Mouse (Mus musculus): Measurements from ENCODE around the gene Anks3. TPM values are rescaled to one million over a fixed set of nuclear protein-coding genes. Genes with fewer than 3 reads are reported as not detected.

The Anks3 gene
- total RNA-seq, 2 experiments from 2014 or later: 47.3 to 51.6 TPM

DNA sequence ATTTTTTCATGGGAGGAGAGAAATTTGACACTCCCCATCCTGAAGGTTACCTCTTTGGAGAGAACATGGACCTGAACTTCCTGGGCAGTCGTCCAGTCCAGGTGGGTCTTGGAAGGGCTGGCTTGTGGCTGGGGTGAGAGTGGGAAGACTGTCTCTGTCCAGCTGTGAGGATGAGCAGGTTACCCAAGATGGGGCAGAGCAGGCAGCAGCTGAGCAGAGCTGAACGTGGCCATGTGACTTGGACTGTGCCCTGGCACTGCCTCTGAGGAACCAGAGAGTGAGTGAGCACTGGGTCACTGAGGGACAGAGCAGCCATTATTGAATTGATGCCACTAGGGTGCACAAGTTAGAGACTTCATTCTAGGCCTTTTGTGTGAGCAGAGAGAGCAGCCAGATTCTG lies 56.6 kb downstream of the Anks3 start:
- intact Hi-C loops (cut with DNase I): no loop called here
- no peak for DNase-seq (ENCODE audit: extremely low spot score in 1 of 2, low spot score in 2 of 2)

DNA sequence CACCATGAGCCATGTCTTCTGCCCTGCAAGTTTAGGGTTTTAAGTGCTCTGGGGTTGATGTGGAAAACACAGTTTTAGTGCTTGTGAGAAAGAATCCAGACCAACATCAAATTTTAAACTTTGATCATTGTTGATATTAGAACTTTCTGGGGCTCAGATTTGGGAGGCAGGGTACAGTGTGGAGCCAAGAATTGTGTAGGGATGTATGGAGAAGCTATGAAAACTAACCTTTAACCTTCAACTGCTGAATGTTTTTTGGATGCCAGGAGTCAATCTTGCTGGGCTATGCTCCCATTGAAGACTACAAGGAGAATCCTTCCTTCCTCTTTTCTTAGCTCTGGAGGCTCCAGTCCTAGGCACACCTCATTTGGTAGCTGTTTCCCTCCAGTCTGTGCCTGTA lies 57.4 kb downstream of the Anks3 start:
- intact Hi-C loops (cut with DNase I): no loop called here
- no peak for DNase-seq (ENCODE audit: extremely low spot score in 1 of 2, low spot score in 2 of 2)

DNA sequence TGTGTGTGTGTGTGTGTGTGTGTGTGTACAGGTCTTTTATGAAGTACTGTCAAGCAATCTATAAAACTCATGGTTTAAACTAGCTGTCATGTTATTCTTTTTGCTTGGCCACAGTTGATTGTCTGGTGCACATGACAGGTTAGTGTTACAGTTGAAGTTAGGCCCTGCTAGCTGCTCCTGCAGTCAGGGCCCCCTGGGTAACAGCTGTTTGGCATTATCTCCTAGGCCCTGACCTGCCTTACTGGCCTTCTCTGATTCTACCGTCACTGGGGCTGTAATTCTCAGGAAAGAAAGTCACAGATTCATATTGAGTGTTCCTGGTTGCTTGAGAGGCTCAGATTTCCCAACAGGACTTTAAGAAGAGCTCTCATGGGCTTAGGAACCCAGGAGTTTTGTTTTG lies 58.4 kb downstream of the Anks3 start:
- intact Hi-C loops (cut with DNase I): no loop called here

DNA sequence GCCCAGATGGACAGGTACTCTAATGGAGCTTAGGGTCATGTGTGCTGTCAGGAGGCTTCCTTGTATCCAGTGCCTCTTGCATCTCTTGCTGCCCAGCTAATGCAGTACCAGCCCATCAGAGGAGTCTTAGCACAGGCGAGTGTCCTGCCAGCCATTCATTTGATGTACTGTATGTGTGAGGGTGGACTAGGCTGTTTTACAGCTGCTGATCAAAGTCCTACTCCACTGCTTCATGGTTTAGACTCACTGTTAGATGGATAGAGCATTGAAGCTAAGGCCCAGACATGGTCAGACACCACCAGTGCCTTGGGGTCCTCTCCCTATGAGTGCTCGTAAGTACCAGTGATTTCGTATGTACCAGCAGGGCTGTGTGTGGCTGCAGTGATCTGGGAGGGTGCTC lies 59.1 kb downstream of the Anks3 start:
- intact Hi-C loops (cut with DNase I): no loop called here
- DNase-seq (ENCODE audit: extremely low spot score in 1 of 2, low spot score in 2 of 2): no peak

More for the DNA sequence above, 58.4 kb downstream of the Anks3 start:
- no peak for DNase-seq (ENCODE audit: extremely low spot score in 1 of 2, low spot score in 2 of 2)

DNA sequence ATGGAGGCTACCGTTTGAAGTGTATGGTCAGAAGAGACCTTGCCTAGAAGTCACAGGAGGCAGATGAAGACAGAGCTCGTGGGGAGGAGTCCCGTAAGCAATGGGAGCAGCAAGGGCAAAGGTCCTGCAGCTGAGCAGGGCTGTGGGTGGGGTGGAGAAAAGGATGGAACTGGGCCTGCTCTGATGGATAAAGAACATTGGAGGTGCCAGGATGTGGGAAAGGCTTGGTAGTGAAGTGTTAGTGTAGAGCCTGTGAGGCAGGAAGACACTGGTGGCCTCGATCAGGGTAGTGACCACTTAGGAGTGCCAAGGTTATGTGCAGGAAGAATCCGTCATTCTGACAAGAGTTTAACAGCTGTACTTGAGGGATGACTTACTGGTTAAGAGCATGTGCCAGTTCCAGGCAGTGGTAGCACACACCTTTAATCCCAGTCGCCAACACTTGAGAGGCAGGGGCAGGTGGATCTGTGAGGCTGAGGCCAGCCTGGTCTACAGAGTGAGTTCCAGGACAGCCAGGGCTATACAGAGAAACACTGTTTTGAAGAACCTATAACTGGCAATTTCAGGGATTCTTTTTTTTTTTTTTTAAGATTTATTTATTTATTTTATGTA lies 60.4 kb downstream of the Anks3 start:
- no peak for DNase-seq (ENCODE audit: extremely low spot score in 1 of 2, low spot score in 2 of 2)
- intact Hi-C loops (cut with DNase I): no loop called here

DNA sequence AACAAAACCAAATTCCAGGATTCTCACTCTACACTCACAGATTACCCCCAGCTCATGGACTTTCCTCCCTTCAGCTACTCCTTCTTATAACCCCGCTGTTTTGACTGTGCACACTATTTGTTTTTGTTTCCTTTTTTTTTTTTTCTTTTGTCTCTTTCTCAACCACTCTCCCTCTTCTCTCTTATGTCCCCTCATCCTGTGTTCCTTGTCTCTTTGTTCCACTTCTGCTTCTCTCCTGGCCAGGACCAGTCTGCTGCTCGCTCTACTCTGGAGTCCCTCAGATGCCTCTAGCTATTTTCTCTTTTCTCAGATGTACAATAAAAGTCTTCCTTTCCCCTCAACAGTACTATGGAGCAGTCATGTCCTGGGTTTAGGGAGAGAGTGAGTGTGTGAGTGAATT lies 61.6 kb downstream of the Anks3 start:
- no peak for DNase-seq (ENCODE audit: extremely low spot score in 1 of 2, low spot score in 2 of 2)
- intact Hi-C loops (cut with DNase I): no loop called here

DNA sequence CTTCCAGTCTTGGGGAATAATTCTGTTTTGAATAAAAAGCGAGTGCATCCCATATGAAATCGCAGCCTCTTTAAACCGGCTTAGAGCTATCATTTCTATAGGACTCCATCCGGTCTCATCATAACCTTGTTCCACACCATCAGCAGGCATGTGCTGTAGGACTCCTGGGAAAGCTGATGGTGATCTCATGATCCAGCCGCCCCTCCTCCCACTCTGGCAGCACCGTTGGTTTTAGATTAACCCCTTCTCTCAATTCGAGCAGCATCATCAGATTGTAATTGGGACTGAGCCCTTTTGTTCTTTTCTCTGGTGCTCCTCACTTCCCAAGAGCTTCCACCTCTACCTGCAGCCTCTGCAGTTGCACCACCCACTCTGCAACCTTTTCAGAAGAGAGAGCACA lies 62.8 kb downstream of the Anks3 start:
- DNase-seq (ENCODE audit: extremely low spot score in 1 of 2, low spot score in 2 of 2): no peak
- intact Hi-C loops (cut with DNase I): no loop called here

DNA sequence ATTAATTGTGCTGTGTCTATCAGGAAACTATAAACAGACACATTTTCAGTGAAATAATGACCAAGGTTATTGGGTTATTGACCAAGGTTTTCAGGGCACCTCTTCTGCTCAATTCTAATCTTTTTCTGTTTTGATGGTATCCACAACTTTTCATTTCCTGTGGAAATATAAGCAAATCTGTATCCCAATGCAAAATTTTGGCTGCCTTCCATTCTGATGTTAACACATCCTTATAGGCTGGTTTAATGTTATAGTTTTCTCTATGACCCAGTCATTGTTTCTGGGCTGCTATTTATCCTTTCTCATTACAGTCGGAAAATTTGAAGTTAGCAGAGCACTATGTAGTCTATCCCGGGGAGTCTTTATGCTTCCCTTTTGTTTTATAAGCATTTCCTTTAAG lies 64.3 kb downstream of the Anks3 start:
- intact Hi-C loops (cut with DNase I): no loop called here
- DNase-seq (ENCODE audit: extremely low spot score in 1 of 2, low spot score in 2 of 2): no peak

DNA sequence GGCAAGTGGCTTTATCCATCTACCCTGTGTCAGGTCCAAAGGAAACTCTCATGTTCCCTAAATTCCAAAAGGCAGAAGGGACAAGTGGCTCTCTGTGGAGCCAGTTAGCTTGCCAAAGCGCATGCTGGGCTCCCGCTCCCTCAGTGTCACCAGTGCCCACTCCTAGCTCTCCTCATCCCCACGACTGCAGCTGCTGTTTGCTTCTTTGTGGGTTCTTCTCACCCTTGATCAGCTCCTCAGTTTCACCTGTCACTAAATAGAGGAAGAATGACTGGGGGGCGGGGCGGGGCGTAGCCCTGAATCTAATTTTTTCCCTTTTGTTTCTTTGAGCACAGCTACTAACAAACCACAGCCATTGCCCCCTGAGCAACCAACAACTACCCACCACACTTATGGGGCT lies 65.1 kb downstream of the Anks3 start:
- no peak for DNase-seq (ENCODE audit: extremely low spot score in 1 of 2, low spot score in 2 of 2)
- intact Hi-C loops (cut with DNase I): no loop called here

DNA sequence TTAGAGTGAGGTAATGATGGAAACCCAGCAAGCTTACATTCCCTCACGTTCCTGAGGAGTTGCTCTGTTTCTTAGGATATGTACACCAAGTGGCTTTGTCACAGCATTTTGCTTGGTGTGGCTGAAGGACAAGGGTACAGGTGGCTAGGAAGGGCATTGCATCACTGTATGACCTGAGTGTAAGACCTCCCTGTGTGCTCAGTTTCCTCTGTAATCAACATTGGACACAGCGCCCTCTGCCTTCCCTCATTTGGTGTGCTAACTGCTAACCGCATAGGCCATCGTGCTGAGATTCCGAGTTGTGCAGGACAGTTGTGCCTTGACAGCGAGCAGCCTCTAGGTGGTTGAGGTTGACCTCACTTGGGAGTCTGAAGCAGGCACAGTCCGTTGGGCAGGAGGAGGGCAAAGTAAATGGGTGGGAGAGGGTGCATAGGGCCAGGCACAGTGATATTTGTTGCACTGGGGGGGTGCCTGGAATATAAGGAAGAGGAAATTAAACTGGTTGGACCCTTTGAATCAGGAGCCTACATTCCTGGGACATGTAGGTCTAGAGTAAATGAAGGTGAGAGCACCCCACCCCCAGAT lies 66.8 kb downstream of the Anks3 start:
- intact Hi-C loops (cut with DNase I): no loop called here
- DNase-seq (ENCODE audit: extremely low spot score in 1 of 2, low spot score in 2 of 2): no peak

DNA sequence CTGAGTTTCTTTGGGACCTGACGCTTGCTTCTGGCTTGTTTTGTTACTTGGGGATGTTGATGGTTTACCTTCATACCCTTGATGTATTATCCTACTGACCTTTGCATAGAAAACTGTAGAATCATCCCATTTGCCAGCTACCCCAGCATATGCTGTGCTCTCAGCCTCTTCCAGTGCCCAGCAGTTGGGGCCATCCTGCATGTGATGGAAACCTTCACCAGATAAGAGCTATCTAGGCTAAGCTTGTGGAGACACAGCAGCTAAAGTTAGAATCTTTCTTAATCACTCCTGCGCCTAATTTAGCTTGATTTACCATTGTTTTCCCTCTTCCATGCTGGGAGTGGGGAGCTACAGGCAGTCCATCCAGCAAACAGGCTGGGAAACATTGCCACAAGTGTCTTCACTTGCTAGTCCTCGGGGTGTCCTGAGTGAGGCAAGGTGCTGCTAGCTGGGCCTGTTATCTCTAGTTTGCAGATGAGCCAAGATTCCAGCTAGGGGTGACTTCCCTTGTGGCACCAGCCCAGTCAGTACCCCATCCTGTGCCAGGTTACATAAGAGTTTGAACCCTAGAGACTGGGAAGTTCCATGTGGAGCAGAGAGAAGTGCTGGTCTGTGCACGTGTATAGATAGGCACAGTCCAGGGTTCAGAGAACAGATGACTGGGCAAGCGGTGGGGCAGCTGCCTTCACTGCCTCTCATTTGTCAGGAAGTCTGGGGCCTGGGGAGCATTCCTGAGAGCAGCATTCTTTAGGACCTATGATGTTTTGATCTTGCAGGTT lies 67.6 kb downstream of the Anks3 start:
- DNase-seq (ENCODE audit: extremely low spot score in 1 of 2, low spot score in 2 of 2): no peak
- intact Hi-C loops (cut with DNase I): no loop called here

DNA sequence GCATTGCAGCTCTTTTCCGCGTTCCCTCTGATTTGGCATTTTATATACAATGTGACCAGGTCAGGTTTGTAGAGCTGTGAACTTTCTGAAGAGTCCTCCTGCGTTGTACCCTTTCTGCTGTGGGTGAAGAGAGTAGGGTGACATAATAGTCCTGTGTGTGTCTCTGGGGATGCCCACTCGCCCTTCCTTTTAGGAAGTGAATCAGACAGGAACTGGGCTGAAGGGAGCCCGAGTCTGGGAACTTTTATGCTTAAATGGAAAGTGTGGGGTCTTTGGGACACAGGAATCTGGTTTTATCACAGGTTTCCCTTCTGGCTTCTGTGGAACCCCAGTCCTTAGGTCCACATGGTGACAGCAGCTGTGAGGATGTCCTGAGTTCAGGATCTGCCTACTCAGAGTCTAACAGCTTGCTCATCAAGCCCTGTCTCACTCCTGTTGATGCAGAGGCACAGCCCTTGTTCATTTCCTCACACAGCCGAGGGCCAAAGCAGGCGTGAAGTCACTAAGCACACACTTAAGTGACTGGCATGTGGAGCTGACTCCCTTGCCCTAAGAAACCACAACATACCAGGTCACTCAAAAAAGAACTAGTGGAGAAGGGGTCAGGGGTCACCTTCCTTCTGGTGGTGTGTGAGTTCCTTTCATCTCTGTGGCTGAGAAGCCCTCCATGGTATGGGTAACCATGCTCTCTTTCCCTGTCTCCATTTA lies 69.7 kb downstream of the Anks3 start:
- DNase-seq (ENCODE audit: extremely low spot score in 1 of 2, low spot score in 2 of 2): no peak
- intact Hi-C loops (cut with DNase I): no loop called here

DNA sequence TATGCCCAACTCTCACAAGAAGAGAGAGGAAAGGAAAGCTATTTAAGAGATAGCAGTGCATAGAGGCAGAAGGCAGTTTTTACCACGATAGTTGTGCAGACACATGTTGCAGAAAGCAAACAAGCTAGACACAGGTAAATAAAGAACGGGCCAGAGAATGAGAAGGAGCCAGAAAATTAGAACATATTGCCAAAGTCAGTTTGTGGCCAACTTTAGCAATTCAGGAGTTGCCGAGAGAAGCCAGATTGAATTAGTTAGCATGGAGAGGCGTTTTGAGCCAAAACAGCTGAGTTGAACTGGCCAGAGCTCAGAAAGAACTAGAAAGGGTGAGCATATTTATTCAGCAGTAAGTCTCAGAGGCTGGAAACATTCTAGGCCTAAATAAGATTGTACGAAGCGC lies 71.8 kb downstream of the Anks3 start:
- intact Hi-C loops (cut with DNase I): no loop called here
- DNase-seq (ENCODE audit: extremely low spot score in 1 of 2, low spot score in 2 of 2): no peak

Other genes starting within 250 kb of the Anks3 start
- gene Nmral1, start 244.8 kb downstream of the Anks3 start, total RNA-seq (2021): 10 to 100 TPM; 12.6 to 13.0 TPM
- 10 to 100 TPM; 75.4 to 83.2 TPM for gene Hmox2, start 237.8 kb downstream of the Anks3 start, total RNA-seq (2021)
- gene Cdip1, start 173.9 kb downstream of the Anks3 start, total RNA-seq (2021): 100 to 1,000 TPM; 128 to 130 TPM
- not detected for gene 4930562C15Rik, start 128.8 kb downstream of the Anks3 start, total RNA-seq (2021)
- 10 to 100 TPM; 70.4 to 70.6 TPM for gene Ubald1, start 83.9 kb downstream of the Anks3 start, total RNA-seq (2021)
- gene Mgrn1, start 78.0 kb downstream of the Anks3 start, total RNA-seq (2021): 100 to 1,000 TPM; 176 to 182 TPM
- gene Nudt16l1, start 25.4 kb downstream of the Anks3 start, total RNA-seq (2021): 10 to 100 TPM; 69.3 to 73.0 TPM
- gene Sept12, start 33.6 kb upstream of the Anks3 start, total RNA-seq (2021): not detected
- gene Smim22, start 43.1 kb upstream of the Anks3 start, total RNA-seq (2021): not detected
- gene Rogdi, start 49.3 kb upstream of the Anks3 start, total RNA-seq (2021): 100 to 1,000 TPM; 150 to 160 TPM
- 100 to 1,000 TPM; 156 to 160 TPM for gene Glyr1, start 85.7 kb upstream of the Anks3 start, total RNA-seq (2021)
- gene Ubn1, start 85.9 kb upstream of the Anks3 start, total RNA-seq (2021): 10 to 100 TPM; 38.1 to 38.9 TPM
- under 1 TPM; 0.21 to 0.36 TPM for gene Ppl, start 168.2 kb upstream of the Anks3 start, total RNA-seq (2021)
- gene Sec14l5, start 182.9 kb upstream of the Anks3 start, total RNA-seq (2021): under 1 TPM; 0.18 to 0.49 TPM
- 10 to 100 TPM in 1 of 2 experiments, 1 to 10 TPM in 1; 7.4 to 10.1 TPM for gene Nagpa, start 239.8 kb upstream of the Anks3 start, total RNA-seq (2021)